Mouse (Mus musculus) spleen, adult 2 months (tissue): ENCODE results near the gene Cat.

Experiments
- CTCF ChIP-seq: fragments of 200-500 bp; IDR thresholded peaks from 2 replicates; pipeline ENCODE4 v1.5.1; 2011; ENCODE audit warnings: mild to moderate bottlenecking, inconsistent platforms; ENCODE audit not compliant: insufficient read depth, insufficient read length, insufficient replicate concordance; ENCODE audit errors: extremely low read depth
- POLR2A ChIP-seq: fragments of 200-500 bp; IDR thresholded peaks from 2 replicates; pipeline ENCODE4 v1.6.1; 2011; ENCODE audit warnings: low read depth, low read length, inconsistent platforms

DNA sequence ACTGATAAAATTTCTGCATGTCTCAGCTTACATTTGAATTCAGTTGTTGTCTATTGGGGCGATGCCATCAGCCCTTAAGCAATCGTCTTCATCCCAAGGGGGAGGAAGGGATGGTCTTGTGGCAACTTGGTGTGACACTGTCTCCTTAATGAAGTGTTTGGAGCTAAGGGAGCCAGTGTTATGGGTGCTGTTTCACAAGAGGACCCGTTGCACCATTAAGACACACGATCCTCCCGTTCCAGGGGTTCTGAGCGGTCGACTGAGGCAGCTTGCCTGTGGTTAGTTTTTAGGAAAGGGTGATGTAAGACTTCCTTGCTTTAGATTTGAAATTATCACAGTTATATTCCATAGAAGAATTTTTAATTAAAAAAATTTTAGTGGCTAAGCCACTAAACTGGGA, 35.1 kb downstream of the Cat start:
- no peak for TF ChIP-seq CTCF
- no peak for TF ChIP-seq POLR2A
